Mouse (Mus musculus) erythroblast, embryonic 14.5 days (primary cell): Measurements from ENCODE around the gene Trim13. TPM values are rescaled to one million over a fixed set of nuclear protein-coding genes. Genes with fewer than 3 reads are reported as not detected.
A peak's percentile ranks its signal among the peaks of the same experiment; 100 is the strongest.

Experiments used
- H3K27me3 ChIP-seq: 2 replicates; pipeline ENCODE4 v1.6.1; 2012; ENCODE audit warnings: inconsistent platforms; ENCODE audit not compliant: control insufficient read depth
- H3K36me3 ChIP-seq: 2 replicates; pipeline ENCODE4 v1.6.1; 2012; ENCODE audit warnings: mild to moderate bottlenecking, inconsistent platforms; ENCODE audit not compliant: control insufficient read depth
- H3K4me1 ChIP-seq: 2 replicates; pipeline ENCODE4 v1.6.1; 2012; ENCODE audit warnings: inconsistent platforms; ENCODE audit not compliant: control insufficient read depth
- H3K4me3 ChIP-seq: replicated peaks from 2 replicates; pipeline ENCODE3; 2012; ENCODE audit warnings: moderate library complexity, mild to moderate bottlenecking, inconsistent platforms
- H3K9me3 ChIP-seq: 2 replicates; pipeline ENCODE4 v1.6.1; 2012; ENCODE audit warnings: low read length, inconsistent platforms, mixed read lengths; ENCODE audit not compliant: control insufficient read depth
- GATA1 ChIP-seq: IDR thresholded peaks from 2 replicates; pipeline ENCODE4 v1.6.1; 2012; ENCODE audit warnings: low read length, inconsistent platforms, mixed read lengths
- TAL1 ChIP-seq: IDR thresholded peaks from 3 replicates; pipeline ENCODE4 v1.6.1; 2012; ENCODE audit warnings: low read length, inconsistent platforms, mixed read lengths
- polyA plus RNA-seq: library from polyadenylated mRNA; stranded (reverse); fragments of >175 nt; gene quantifications from 2 replicates; pipeline ENCODE4 v1.2.3, GENCODE M21; 2012

The Trim13 gene
- polyA plus RNA-seq, 1 experiment, result not detected

DNA sequence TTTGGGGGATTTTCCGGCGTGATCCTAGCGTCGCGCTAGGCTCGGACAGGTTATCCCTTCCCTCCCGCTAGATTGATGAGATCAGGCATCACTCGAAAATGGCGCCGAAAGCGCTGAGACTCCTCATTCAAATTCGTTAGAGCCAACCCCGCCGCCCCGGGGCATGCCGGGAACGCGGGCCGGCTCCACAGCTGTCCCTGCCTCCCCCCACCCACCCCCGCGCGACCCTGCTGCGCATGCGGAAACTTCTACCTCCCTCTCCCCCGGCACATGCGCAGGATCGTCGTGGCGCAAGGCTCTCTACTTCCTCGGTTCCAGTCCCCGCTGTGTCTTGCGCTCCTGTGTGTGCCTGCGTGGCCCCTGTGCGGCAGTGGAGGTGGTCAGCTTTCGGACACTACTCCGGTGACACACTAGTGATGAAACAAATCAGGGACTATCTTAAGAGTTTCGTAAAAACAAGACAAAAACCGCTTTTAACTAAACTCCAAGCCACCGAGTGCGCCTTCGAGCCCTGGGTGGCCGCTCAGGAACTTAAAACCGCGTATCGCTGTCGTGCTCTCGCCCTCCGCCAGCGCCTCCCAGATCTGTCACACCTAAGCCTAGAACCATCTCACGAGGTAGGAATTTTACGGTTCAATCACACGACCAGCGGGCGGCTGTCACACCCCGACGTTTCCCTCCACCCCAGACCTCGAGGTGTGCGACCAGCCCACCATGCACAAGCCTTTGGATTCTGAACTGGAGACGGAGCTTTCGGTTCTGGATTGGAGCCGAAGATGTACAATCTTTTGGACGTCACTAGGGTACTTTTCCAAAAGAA, 50.8 kb downstream of the Trim13 start:
- peaks cover 58% of the 10 kb centered on the region for H3K4me1 ChIP-seq
- peak; percentile 21; the same call in 1 of the 2 replicates for TF ChIP-seq GATA1
- no peak for TF ChIP-seq TAL1
- peaks cover 58% of the 10 kb centered on the region for H3K36me3 ChIP-seq
- no peaks in the 10 kb centered on the region for H3K9me3 ChIP-seq
- H3K4me3 ChIP-seq, result peak overlapping the region; percentile 79
- H3K27me3 ChIP-seq, result no peaks in the 10 kb centered on the region

- TF ChIP-seq TAL1 (no peak), GATA1 (no peak)
- Histone ChIP-seq H3K4me1 (peaks cover 67% of the 10 kb centered on the region), H3K36me3 (peaks cover 59% of the 10 kb centered on the region)
Observed at GRCm38 (mm10) chr14:61650291-61650960, 52.4 kb downstream of the Trim13 start.

More at GRCm38 (mm10) chr14:61650291-61650960, 52.4 kb downstream of the Trim13 start:
- H3K4me3 ChIP-seq, result peak overlapping the region; percentile 79
- no peaks in the 10 kb centered on the region for H3K9me3 ChIP-seq
- no peaks in the 10 kb centered on the region for H3K27me3 ChIP-seq

Other genes starting within 250 kb of the Trim13 start
- 0.01 and 0.02 TPM in 2 replicates for gene Ebpl, start 237.8 kb upstream of the Trim13 start, polyA plus RNA-seq
- 0.23 and 0.49 TPM in 2 replicates for gene Kpna3, start 158.4 kb upstream of the Trim13 start, polyA plus RNA-seq
- 0.11 and 0.37 TPM in 2 replicates for gene Spryd7, start 41.4 kb upstream of the Trim13 start, polyA plus RNA-seq
- gene Kcnrg, start 9.2 kb downstream of the Trim13 start, polyA plus RNA-seq, result not detected in 2 replicates